Mouse (Mus musculus) megakaryocyte-erythroid progenitor cell, adult 5-6 weeks (primary cell): ENCODE data around the gene Arap1. TPM values are rescaled to one million over a fixed set of nuclear protein-coding genes. Genes with fewer than 3 reads are reported as not detected.

Experiments
- ATAC-seq: replicated peaks from 2 replicates; pipeline ENCODE4 v1.8.0; 2016; ENCODE audit warnings: mild to moderate bottlenecking, inconsistent platforms; ENCODE audit not compliant: severe bottlenecking, poor library complexity, low FRiP score, low TSS enrichment
- total RNA-seq, 2 experiments: library from RNA; stranded (forward) in 1 of 2; stranded (reverse) in 1 of 2; fragments of 200-1000, 215-1000 nt in 1 of 2; fragments of >200 nt in 1 of 2; fragmentation: Nextera tagmentation in 1 of 2; gene quantifications; 2 replicates each; pipeline ENCODE4 v1.2.3; 2014 to 2017

The Arap1 gene
- total RNA-seq, 2 experiments from 2014 or later = 31.0 to 88.4 TPM

- ATAC-seq = peak; percentile 69
Measured at GRCm38 (mm10) chr7:101421529-101421928, 73.7 kb downstream of the Arap1 start, which contains the start of gene Pde2a. Gene Pde2a, plus strand, starts transcription at chr7:101421691.

- peak; percentile 33; the same call in 1 of the 2 replicates for ATAC-seq
Measured at GRCm38 (mm10) chr7:101422069-101422468, 74.2 kb downstream of the Arap1 start.

DNA sequence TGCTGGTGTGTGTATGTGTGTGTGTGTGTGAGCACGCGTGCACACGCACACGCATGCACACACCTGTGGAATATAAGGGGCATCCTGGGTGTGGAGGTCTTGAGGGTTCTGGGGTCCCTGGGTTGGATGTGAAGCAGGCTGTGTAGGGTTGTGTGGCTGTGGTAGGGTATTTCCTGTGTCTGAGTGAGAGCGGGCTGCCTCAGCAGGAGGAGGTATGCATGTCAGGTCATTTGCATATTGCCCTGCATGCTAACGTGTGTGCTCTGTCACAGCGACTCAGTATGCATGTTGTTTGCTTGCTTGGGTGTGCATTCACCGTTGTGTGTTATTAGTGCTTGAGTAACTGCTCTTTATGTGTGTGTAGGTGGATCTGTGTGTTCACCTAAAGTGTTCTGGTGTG lies 74.8 kb downstream of the Arap1 start:
- ATAC-seq = no peak

- no peak for ATAC-seq
Measured at GRCm38 (mm10) chr7:101423970-101424369, 76.1 kb downstream of the Arap1 start.

DNA sequence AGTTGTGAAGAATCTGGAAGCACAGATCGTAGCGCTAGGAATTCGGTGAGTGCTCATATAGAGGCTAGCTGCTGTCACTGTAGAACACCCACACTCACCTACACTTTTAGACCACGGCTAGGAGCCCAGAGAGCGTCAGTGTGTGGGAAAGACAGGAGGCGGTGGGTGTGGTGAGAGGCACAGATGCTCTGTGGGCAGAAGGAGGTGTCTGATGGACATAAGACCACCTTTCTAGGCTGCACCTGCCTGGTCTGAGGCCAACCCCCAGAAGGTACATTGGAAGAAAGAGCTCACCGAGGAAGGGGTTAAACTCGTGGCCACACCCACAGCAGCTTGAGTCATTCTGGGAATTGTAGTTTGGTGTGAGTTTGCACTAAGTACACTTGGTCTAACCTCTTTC lies 78.8 kb downstream of the Arap1 start:
- no peak for ATAC-seq

GRCm38 (mm10) chr7:101427736-101428135 lies 79.9 kb downstream of the Arap1 start:
- ATAC-seq = peak; percentile 38; the same call in 1 of the 2 replicates

DNA sequence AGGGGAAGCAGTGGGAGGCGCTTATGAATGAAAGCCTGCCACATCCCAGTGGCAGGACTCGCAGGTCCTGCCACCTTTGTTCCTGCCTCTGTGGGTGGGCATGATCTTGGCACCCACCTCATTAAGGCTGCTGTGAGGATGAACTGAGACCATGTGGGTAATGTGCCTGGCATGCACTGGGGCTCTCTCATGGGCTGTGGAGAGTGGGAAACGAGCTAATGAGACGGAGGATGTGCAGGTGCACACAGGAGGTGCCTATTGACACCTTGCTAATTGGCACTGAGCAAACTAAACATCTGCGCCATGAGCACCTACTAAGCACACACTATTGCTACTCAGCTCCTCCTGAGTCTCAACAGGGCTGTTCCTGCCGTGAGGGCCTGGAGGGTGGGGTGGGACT lies 87.2 kb downstream of the Arap1 start:
- no peak for ATAC-seq

DNA sequence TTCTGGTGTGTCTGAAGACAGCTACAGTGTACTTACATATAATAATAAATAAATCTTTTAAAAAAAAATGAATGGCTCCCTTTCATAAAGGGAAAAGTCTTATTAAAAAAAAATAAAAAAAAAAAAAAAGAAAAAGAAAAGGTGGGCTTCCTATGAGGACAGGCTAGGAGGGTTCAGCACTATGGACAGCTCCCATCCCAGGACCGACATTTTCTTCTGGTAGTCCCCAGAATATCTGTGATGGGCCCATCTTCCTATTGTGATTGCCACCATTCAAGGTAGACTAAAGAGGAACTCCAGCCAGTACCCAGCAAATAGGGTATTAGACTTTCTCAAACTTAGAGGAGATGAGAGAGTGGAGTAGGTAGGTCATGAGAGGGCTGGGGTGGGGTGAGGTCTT lies 90.0 kb downstream of the Arap1 start:
- no peak for ATAC-seq

DNA sequence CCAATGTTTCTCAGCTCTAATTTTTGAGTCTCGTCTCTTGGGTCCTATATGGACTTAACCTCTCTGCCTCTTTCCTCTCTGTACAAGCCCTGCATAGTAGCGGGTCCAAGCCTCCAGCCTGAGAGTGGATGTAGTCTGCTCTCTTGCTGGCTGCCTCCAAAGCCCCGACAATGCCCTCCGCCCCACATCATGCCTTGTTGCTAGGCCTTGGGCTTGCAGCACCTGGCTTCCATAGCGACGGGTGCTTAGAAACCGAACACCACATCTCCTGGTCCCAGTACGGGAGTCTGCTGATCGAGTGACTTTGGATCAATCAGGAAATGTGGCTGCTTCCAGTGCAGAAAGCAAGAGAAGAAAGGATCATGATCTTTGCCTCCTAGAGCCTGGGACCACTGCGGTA lies 95.2 kb downstream of the Arap1 start:
- ATAC-seq = no peak

- no peak for ATAC-seq
Measured at GRCm38 (mm10) chr7:101444211-101444610, 96.3 kb downstream of the Arap1 start.

- ATAC-seq = no peak
Measured at GRCm38 (mm10) chr7:101449855-101450254, 102.0 kb downstream of the Arap1 start.

- peak; percentile 86 for ATAC-seq
Measured at GRCm38 (mm10) chr7:101450422-101451401, 102.8 kb downstream of the Arap1 start.

DNA sequence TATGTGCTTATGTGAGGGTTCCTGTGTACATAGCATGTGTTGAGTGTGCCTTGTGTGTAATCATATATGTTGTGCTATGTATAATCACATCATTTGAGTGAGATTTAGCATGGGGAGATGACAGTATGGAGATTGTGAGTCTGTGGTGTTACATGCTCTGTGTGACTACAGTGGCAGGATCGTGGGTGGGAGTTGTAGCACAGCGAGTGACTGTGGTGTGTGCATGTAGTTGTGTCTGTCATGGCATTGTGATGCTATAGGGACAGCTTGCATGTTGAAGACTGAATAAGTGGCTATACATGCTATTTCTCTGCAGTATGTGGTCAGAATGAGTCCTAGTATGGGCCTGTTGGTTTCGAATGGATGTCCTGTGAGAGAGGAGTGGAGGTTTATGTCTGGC lies 104.8 kb downstream of the Arap1 start:
- ATAC-seq = no peak

DNA sequence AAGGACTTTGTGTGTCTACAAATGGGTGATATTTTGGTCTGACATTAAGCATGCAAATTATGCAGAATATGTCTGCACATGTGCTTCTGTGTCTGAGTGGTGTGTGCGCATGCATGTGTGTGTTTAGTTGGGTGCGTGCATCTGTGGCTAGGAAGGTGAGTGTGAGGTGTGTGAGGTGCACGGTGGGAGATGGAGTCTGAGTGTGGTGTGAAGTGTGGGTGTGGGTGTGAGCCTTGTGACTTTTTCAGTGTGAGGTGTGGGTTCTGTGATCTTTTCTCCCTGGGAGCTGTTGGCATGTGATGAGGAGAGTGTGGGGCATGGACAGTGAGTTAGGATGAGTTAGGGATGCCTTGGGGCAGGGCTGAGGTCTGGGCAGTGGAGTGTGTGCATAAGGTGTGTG lies 105.4 kb downstream of the Arap1 start:
- no peak for ATAC-seq

GRCm38 (mm10) chr7:101453725-101454124 lies 105.9 kb downstream of the Arap1 start:
- no peak for ATAC-seq

- ATAC-seq = no peak
Measured at GRCm38 (mm10) chr7:101454479-101454878, 106.6 kb downstream of the Arap1 start.

DNA sequence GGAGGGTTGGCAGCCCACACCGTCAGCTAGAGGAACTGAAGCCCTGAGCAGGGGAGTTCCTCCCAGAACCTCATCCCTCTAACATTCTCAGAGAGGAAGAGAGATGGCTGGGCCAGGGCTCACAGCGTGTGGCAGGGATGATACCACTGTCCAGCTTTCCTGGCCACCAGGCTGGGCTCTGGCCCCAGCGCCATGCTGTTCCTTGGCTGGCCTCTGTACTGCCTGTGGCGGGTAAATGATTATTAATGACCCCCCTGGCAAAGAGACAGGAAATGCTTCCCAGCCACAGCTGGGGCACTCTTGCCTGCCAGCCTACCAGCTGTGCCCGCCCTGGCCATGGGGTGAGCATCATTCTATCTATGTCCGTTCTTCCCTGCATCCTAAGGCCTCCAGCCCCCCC lies 107.3 kb downstream of the Arap1 start:
- ATAC-seq = no peak

DNA sequence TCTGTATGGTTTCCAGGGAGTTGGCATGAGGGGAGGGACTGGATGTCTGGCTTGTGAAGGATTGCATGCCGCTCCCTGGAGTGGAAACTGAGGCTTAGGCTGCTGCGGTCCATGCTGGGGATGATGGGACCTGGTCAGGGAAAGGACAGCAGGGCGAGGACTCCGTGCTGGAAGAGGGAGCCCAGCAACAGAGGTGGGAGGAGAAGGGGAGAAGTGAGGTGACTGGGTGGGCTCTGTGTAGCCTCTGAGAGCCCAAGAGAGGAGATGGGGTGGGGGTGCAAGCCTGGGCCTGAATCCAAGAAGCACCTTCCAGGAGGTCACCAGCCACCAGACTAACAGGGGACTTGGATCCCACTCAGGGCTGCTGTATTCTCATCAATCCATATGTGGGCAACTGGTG lies 108.5 kb downstream of the Arap1 start:
- no peak for ATAC-seq

- no peak for ATAC-seq
Measured at GRCm38 (mm10) chr7:101456789-101457188, 108.9 kb downstream of the Arap1 start.

DNA sequence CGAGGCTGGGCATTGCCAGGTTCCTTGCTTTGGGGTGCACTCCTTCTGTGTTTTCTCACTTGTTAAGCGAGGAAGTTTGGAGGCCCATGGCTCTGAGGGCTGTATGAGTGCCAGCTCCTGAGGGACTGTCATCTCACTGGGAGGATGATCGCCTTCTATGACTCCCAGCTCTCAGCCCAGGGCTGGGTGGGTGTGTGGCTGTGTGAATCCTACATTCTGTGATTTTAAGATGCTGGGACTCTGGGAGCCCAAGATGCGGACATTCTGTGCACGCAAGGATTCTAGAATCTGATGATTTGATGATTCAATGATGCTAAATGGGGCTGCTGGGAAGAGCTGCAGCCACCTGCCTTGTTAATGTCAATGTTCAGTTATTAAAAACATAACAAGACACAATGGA lies 109.4 kb downstream of the Arap1 start:
- ATAC-seq = no peak

GRCm38 (mm10) chr7:101457801-101458200 lies 109.9 kb downstream of the Arap1 start:
- no peak for ATAC-seq
